Mouse (Mus musculus): ENCODE measurements around the gene Rflna. TPM values are rescaled to one million over a fixed set of nuclear protein-coding genes. Genes with fewer than 3 reads are reported as not detected.

The Rflna gene
- polyA plus RNA-seq, 1 experiment from 2014 or later: 7.0 TPM

- no peaks in the 10 kb centered on the region for H3K9me3 ChIP-seq
- H3K27ac ChIP-seq (replicated peaks): peak overlapping the region; percentile 86
- 4% methylated on average over 19 of the region's 19 CpGs for WGBS
- peak overlapping the region; percentile 29 for H3K4me3 ChIP-seq
- peaks cover 93% of the 10 kb centered on the region for H3K4me1 ChIP-seq (replicated peaks)
- peak overlapping the region; percentile 59 for H3K4me2 ChIP-seq
- H3K36me3 ChIP-seq: peaks cover 24% of the 10 kb centered on the region
- peak overlapping the region; percentile 72 for H3K9ac ChIP-seq
- ATAC-seq (ENCODE audit: low read depth): peak; percentile 15; the same call in 1 of the 2 replicates
- no peaks in the 10 kb centered on the region for H3K27me3 ChIP-seq
These were observed 53.9 kb downstream of the Rflna start for GRCm38 (mm10) chr5:125056696-125057554.

- peak overlapping the region; percentile 86 for H3K27ac ChIP-seq (replicated peaks)
- H3K9me3 ChIP-seq: no peaks in the 10 kb centered on the region
- H3K4me1 ChIP-seq (replicated peaks): peaks cover 94% of the 10 kb centered on the region
- peak overlapping the region; percentile 29 for H3K4me3 ChIP-seq
- peak overlapping the region; percentile 59 for H3K4me2 ChIP-seq
- no peaks in the 10 kb centered on the region for H3K27me3 ChIP-seq
- WGBS: 7% methylated on average over 29 of the region's 29 CpGs
- peak; percentile 20; the same call in 1 of the 2 replicates for ATAC-seq (ENCODE audit: low read depth)
- peak overlapping the region; percentile 72 for H3K9ac ChIP-seq
- peaks cover 24% of the 10 kb centered on the region for H3K36me3 ChIP-seq
These were observed 54.7 kb downstream of the Rflna start for GRCm38 (mm10) chr5:125057555-125058266.

GRCm38 (mm10) chr5:125058267-125058668, 55.2 kb downstream of the Rflna start:
- H3K4me2 ChIP-seq: peak overlapping the region; percentile 59
- peaks cover 94% of the 10 kb centered on the region for H3K4me1 ChIP-seq (replicated peaks)
- no peaks in the 10 kb centered on the region for H3K27me3 ChIP-seq
- peak; percentile 29 for ATAC-seq (ENCODE audit: low read depth)
- H3K27ac ChIP-seq (replicated peaks): peak overlapping the region; percentile 86
- H3K4me3 ChIP-seq: peak overlapping the region; percentile 29
- H3K36me3 ChIP-seq: peaks cover 21% of the 10 kb centered on the region
- peak overlapping the region; percentile 72 for H3K9ac ChIP-seq
- H3K9me3 ChIP-seq: no peaks in the 10 kb centered on the region
- WGBS: 1% methylated on average over 17 of the region's 29 CpGs

Other genes starting within 250 kb of the Rflna start
- gene Ccdc92, start 140.8 kb upstream of the Rflna start, polyA plus RNA-seq (2015; fragmentation: Nextera tagmentation; extraction: Ambion mirVana): 58.1 and 62.2 TPM in 2 replicates
- 147 and 150 TPM in 2 replicates for gene Zfp664, start 140.5 kb upstream of the Rflna start, polyA plus RNA-seq (2015; fragmentation: Nextera tagmentation; extraction: Ambion mirVana)
- gene Ncor2, start 176.0 kb downstream of the Rflna start, polyA plus RNA-seq (2015; fragmentation: Nextera tagmentation; extraction: Ambion mirVana): 29.2 and 30.4 TPM in 2 replicates

Measured in neural tube, embryonic 13.5 days (tissue).